Mouse (Mus musculus): ENCODE results near the gene Fap. TPM values are rescaled to one million over a fixed set of nuclear protein-coding genes. Genes with fewer than 3 reads are reported as not detected.
A peak's percentile ranks its signal among the peaks of the same experiment; 100 is the strongest.

Fap gene
- 3.1 and 5.9 TPM in 2 replicates for polyA plus RNA-seq (2016; fragmentation: Nextera tagmentation; extraction: Ambion mirVana)

DNA sequence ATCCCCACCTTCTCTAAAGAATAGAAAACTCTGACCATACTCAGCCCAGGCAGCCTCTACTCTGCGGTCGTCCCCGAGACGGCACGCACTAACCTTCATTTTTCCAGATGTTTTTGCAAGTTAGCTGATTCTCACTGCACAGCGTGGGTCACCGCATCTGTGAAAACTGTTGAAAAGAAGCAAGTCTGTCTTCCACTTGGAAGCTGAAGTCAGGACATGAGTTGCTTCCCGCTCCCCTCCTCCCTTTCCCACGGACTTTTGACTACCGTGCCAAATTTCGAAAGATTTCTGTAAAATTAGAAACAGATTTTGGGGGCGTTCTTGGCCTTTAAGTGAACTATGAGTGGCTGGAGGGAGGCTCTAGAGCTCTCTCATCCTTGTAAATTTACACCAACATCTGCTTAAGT is at the start of gene Fap:
Gene Fap, minus strand, starts transcription at position 323 of the 407 bp plus-strand sequence.
- 63% methylated on average over 12 of the region's 12 CpGs for WGBS
- Histone ChIP-seq H3K4me1 (no peaks in the 10 kb centered on the region), H3K4me3 (no peak within 1 kb of the TSS), H3K9ac (no peak within 1 kb of the TSS), H3K27me3 (no peaks in the 10 kb centered on the region), H3K4me2 (replicated peaks) (no peak within 1 kb of the TSS; the same call in 1 of the 2 replicates), H3K9me3 (replicated peaks) (no peaks in the 10 kb centered on the region), H3K36me3 (no peaks in the 10 kb centered on the region), H3K27ac (peak within 1 kb of the TSS; percentile 60; the same call in 1 of the 2 replicates)
- no peak for ATAC-seq (ENCODE audit: low FRiP score)

DNA sequence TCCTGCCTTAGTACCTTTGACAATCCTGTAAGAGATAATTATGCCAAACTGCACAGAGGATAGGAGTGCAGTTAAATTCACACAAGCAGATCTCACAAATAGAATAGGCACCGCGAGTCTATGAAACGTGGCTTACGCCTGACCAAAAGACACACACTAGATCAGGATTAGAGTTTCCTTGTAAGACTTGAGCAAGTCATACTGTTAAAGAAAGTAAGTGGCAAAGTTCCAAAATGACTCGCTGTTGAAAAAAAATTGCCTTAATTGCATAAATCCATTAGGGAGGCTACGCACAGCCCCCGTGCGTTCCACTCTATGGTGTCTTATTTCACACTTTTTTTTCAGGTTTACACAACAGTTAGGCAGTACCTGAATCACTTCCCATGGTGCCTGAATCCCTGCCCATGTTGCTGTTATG is 49.2 kb upstream of the Fap start:
- Histone ChIP-seq H3K36me3 (no peaks in the 10 kb centered on the region), H3K4me3 (no peak overlapping the region), H3K4me1 (no peaks in the 10 kb centered on the region), H3K9me3 (replicated peaks) (no peaks in the 10 kb centered on the region), H3K4me2 (replicated peaks) (no peak overlapping the region), H3K27me3 (no peaks in the 10 kb centered on the region), H3K9ac (no peak overlapping the region), H3K27ac (no peak overlapping the region)
- ATAC-seq (ENCODE audit: low FRiP score), result no peak
- 87% methylated on average over 8 of the region's 8 CpGs for WGBS

DNA sequence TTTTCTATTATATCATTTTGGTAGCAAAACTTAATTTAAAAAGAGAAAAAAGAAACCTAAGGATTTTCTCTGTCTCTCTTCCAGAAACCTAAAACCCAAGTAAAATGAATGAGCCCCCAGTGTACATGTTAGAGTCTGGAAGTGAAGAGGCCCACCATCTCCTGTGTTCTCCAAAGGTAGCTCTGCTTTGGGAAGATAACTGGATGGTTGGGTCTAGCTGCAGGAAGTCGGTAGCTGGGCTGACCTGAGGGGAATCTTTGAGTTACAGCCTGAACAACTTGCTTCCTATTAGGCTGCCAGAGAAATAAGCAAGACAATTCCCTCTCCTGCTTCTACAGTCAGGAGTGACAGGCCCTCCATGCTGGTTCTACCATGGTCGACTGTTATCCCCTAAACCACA is 45.8 kb upstream of the Fap start:
- 57% methylated on average over 2 of the region's 2 CpGs for WGBS

GRCm38 (mm10) chr2:62618934-62619341 is 45.1 kb upstream of the Fap start:
- H3K4me2 ChIP-seq (replicated peaks), result no peak overlapping the region
- no peak overlapping the region for H3K4me3 ChIP-seq
- H3K27me3 ChIP-seq, result no peaks in the 10 kb centered on the region
- no peaks in the 10 kb centered on the region for H3K9me3 ChIP-seq (replicated peaks)
- H3K4me1 ChIP-seq, result no peaks in the 10 kb centered on the region
- no peak overlapping the region for H3K9ac ChIP-seq
- ATAC-seq (ENCODE audit: low FRiP score), result no peak
- H3K27ac ChIP-seq, result no peak overlapping the region
- no peaks in the 10 kb centered on the region for H3K36me3 ChIP-seq
- WGBS, result 84% methylated on average over 7 of the region's 7 CpGs

More for the DNA sequence above, 45.8 kb upstream of the Fap start:
- H3K27ac ChIP-seq, result no peak overlapping the region
- no peaks in the 10 kb centered on the region for H3K27me3 ChIP-seq
- ATAC-seq (ENCODE audit: low FRiP score), result no peak
- no peak overlapping the region for H3K4me3 ChIP-seq
- H3K4me1 ChIP-seq, result no peaks in the 10 kb centered on the region
- H3K9ac ChIP-seq, result no peak overlapping the region
- no peak overlapping the region for H3K4me2 ChIP-seq (replicated peaks)
- no peaks in the 10 kb centered on the region for H3K36me3 ChIP-seq
- no peaks in the 10 kb centered on the region for H3K9me3 ChIP-seq (replicated peaks)

DNA sequence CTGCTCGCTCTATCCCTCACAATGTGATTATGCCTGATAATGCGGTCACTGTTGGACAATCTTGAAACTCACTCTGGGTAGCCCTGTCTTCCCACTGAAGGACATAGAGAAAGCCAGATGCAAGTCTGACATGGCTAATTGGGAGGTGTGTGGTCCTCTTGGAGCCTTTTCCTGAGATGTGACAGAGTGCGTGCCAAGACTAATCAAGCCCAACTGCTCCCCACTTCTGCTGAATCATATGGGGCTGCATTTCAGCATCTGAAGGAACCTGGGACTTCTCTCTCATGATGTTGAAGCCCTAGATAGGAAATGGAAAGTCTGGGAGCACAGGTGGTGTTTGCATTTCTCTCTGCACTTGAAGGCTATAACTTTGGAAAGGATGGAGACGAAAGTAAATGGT is 39.3 kb upstream of the Fap start:
- Histone ChIP-seq H3K27me3 (no peaks in the 10 kb centered on the region), H3K4me3 (no peak overlapping the region), H3K36me3 (no peaks in the 10 kb centered on the region), H3K4me2 (replicated peaks) (no peak overlapping the region), H3K9me3 (replicated peaks) (no peaks in the 10 kb centered on the region), H3K27ac (no peak overlapping the region), H3K9ac (no peak overlapping the region), H3K4me1 (no peaks in the 10 kb centered on the region)
- ATAC-seq (ENCODE audit: low FRiP score), result no peak
- 94% methylated on average over 4 of the region's 4 CpGs for WGBS

GRCm38 (mm10) chr2:62606205-62606604 is 32.3 kb upstream of the Fap start:
- Histone ChIP-seq H3K9me3 (replicated peaks) (no peaks in the 10 kb centered on the region), H3K4me1 (no peaks in the 10 kb centered on the region), H3K4me3 (no peak overlapping the region), H3K9ac (no peak overlapping the region), H3K27me3 (no peaks in the 10 kb centered on the region), H3K36me3 (no peaks in the 10 kb centered on the region), H3K27ac (no peak overlapping the region), H3K4me2 (replicated peaks) (no peak overlapping the region)
- no peak for ATAC-seq (ENCODE audit: low FRiP score)
- WGBS, result 91% methylated on average over 16 of the region's 16 CpGs

DNA sequence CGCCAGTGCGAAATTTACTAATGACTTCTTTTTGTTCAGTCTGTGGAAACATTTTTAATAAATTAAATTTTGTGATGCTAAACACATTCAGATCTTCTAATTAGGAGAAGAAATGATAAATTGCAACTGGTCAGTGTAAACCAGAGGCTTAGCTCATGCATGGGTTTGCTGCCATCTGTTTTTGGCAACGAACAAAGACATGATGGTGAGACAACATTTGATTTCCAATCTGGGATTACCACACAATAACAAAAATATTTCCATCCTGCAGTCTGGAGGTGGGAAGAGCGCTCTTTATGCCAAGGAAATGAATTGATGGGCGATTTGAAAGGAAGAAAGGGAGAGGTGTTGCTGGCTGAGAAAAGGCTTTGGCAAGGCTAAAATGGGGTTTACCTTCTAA is 29.7 kb upstream of the Fap start:
- no peak overlapping the region for H3K27ac ChIP-seq
- no peak overlapping the region for H3K9ac ChIP-seq
- no peak for ATAC-seq (ENCODE audit: low FRiP score)
- no peaks in the 10 kb centered on the region for H3K4me1 ChIP-seq
- no peaks in the 10 kb centered on the region for H3K27me3 ChIP-seq
- H3K9me3 ChIP-seq (replicated peaks), result no peaks in the 10 kb centered on the region
- H3K4me2 ChIP-seq (replicated peaks), result no peak overlapping the region
- WGBS, result 86% methylated on average over 5 of the region's 5 CpGs
- H3K4me3 ChIP-seq, result no peak overlapping the region
- H3K36me3 ChIP-seq, result no peaks in the 10 kb centered on the region

- Histone ChIP-seq H3K4me3 (no peak overlapping the region), H3K9ac (no peak overlapping the region), H3K36me3 (no peaks in the 10 kb centered on the region), H3K4me2 (replicated peaks) (no peak overlapping the region), H3K9me3 (replicated peaks) (no peaks in the 10 kb centered on the region), H3K27me3 (no peaks in the 10 kb centered on the region), H3K4me1 (no peaks in the 10 kb centered on the region), H3K27ac (no peak overlapping the region)
- ATAC-seq (ENCODE audit: low FRiP score), result no peak
- 89% methylated on average over 5 of the region's 5 CpGs for WGBS
Measured at GRCm38 (mm10) chr2:62596586-62596985, 22.7 kb upstream of the Fap start.

DNA sequence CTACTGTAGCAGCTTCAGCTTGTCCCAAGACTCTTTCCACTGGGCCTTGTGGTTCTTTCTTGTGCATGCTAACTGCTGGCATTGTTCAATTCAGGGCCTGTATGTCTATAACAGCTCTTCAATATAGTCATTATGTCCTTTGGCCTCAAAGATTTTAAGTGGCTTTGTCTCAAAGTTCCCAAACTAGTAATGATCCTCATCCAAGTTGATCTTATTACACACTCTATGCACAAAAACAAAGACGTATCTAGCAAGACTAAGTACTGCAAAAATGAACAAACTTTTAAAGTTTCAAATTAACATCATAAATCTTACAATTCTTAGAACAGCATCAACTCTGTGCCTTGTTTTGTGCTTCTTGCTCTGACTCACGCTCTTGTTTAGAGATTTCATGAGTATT is 20.6 kb upstream of the Fap start:
- H3K27ac ChIP-seq, result no peak overlapping the region
- 85% methylated on average over 2 of the region's 2 CpGs for WGBS
- H3K4me2 ChIP-seq (replicated peaks), result no peak overlapping the region
- H3K4me3 ChIP-seq, result no peak overlapping the region
- no peaks in the 10 kb centered on the region for H3K27me3 ChIP-seq
- no peaks in the 10 kb centered on the region for H3K4me1 ChIP-seq
- H3K9ac ChIP-seq, result no peak overlapping the region
- ATAC-seq (ENCODE audit: low FRiP score), result no peak
- H3K36me3 ChIP-seq, result no peaks in the 10 kb centered on the region
- no peaks in the 10 kb centered on the region for H3K9me3 ChIP-seq (replicated peaks)

GRCm38 (mm10) chr2:62591555-62591954 is 17.7 kb upstream of the Fap start:
- H3K36me3 ChIP-seq, result no peaks in the 10 kb centered on the region
- no peak overlapping the region for H3K9ac ChIP-seq
- H3K9me3 ChIP-seq (replicated peaks), result no peaks in the 10 kb centered on the region
- 89% methylated on average over 3 of the region's 3 CpGs for WGBS
- H3K27ac ChIP-seq, result no peak overlapping the region
- no peaks in the 10 kb centered on the region for H3K27me3 ChIP-seq
- no peaks in the 10 kb centered on the region for H3K4me1 ChIP-seq
- no peak for ATAC-seq (ENCODE audit: low FRiP score)
- H3K4me2 ChIP-seq (replicated peaks), result no peak overlapping the region
- no peak overlapping the region for H3K4me3 ChIP-seq

GRCm38 (mm10) chr2:62589333-62589732 is 15.5 kb upstream of the Fap start:
- Histone ChIP-seq H3K4me2 (replicated peaks) (no peak overlapping the region), H3K4me3 (no peak overlapping the region), H3K36me3 (no peaks in the 10 kb centered on the region), H3K9ac (no peak overlapping the region), H3K27me3 (no peaks in the 10 kb centered on the region), H3K27ac (no peak overlapping the region), H3K9me3 (replicated peaks) (no peaks in the 10 kb centered on the region), H3K4me1 (no peaks in the 10 kb centered on the region)
- 85% methylated on average over 4 of the region's 4 CpGs for WGBS
- ATAC-seq (ENCODE audit: low FRiP score), result no peak

DNA sequence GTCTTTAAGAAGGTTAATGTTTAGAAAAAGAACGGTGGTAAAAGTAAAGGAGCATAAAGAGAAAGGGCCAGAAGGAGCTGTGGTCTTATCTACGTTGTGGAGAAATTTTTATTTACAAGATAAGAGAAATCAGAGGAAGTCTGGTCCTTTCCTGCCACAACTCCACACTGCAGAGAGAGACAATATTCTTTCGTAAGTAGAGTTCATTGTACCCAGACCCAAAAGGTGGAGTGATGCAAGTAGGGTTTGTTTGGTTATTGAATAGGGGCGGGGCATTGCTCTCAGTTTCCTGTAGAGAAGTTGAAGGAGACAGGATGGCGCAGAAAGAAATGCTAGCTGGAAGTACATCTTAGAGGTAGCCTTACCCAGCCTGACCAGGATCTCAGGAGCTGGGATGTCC is 11.9 kb upstream of the Fap start:
- no peaks in the 10 kb centered on the region for H3K4me1 ChIP-seq
- H3K4me2 ChIP-seq (replicated peaks), result no peak overlapping the region
- H3K27me3 ChIP-seq, result no peaks in the 10 kb centered on the region
- H3K4me3 ChIP-seq, result no peak overlapping the region
- 92% methylated on average over 5 of the region's 5 CpGs for WGBS
- ATAC-seq (ENCODE audit: low FRiP score), result no peak
- no peaks in the 10 kb centered on the region for H3K9me3 ChIP-seq (replicated peaks)
- H3K27ac ChIP-seq, result no peak overlapping the region
- H3K36me3 ChIP-seq, result no peaks in the 10 kb centered on the region
- no peak overlapping the region for H3K9ac ChIP-seq

DNA sequence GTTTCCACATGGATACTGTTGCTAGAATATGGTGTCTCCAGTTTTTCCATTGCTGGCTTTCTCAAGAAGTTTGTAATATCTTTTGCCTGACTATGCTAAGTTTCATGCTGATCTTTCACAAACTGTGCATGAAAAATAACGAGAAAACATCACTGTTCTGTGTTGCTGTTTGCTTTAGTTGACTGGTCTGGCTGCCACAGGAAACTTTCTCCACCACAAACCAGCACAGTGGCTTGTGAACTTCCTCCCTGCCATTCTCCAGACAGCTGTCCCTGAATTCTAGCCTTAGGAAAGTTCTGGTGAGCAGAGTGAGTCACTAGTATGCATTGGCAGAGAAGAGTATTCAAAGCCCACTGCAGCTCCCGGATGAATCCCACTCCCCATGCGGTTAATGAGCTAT is 1.1 kb upstream of the Fap start:
- Histone ChIP-seq H3K4me2 (replicated peaks) (no peak overlapping the region), H3K4me1 (no peaks in the 10 kb centered on the region), H3K27me3 (no peaks in the 10 kb centered on the region), H3K27ac (no peak overlapping the region), H3K9ac (no peak overlapping the region), H3K9me3 (replicated peaks) (no peaks in the 10 kb centered on the region), H3K36me3 (no peaks in the 10 kb centered on the region), H3K4me3 (no peak overlapping the region)
- 77% methylated on average over 3 of the region's 3 CpGs for WGBS
- ATAC-seq (ENCODE audit: low FRiP score), result no peak

Measured in hindbrain, embryonic 12.5 days (tissue).